Mouse (Mus musculus) kidney, adult 2 months (tissue): ENCODE results near the gene Abcg8. TPM values are rescaled to one million over a fixed set of nuclear protein-coding genes. Genes with fewer than 3 reads are reported as not detected.

ENCODE experiments used
- DNase-seq: peaks from one replicate; pipeline ENCODE4 v3.0.0; 2021
- H3K27ac ChIP-seq: fragments of 200-500 bp; 2 replicates; pipeline ENCODE4 v1.5.1; 2012; ENCODE audit warnings: low read depth, low read length, control low read depth, inconsistent platforms; ENCODE audit not compliant: insufficient read depth
- H3K27me3 ChIP-seq: fragments of 200-500 bp; replicated peaks from 2 replicates; pipeline ENCODE4 v1.6.1; 2012; ENCODE audit warnings: mild to moderate bottlenecking, moderate library complexity, low read length, inconsistent platforms; ENCODE audit not compliant: control insufficient read depth, insufficient read depth
- H3K36me3 ChIP-seq: fragments of 200-500 bp; 2 replicates; pipeline ENCODE4 v1.6.1; 2012; ENCODE audit warnings: mild to moderate bottlenecking, moderate library complexity, low read length, inconsistent platforms; ENCODE audit not compliant: control insufficient read depth, insufficient read depth
- H3K4me1 ChIP-seq: fragments of 200-500 bp; 2 replicates; pipeline ENCODE4 v1.6.1; 2011; ENCODE audit warnings: low read length; ENCODE audit not compliant: control insufficient read depth, insufficient read depth
- H3K4me3 ChIP-seq: fragments of 200-500 bp; 2 replicates; pipeline ENCODE4 v1.5.1; 2011; ENCODE audit warnings: mild to moderate bottlenecking, low read depth, low read length, control low read depth; ENCODE audit not compliant: insufficient read depth
- CTCF ChIP-seq: fragments of 200-500 bp; conservative IDR thresholded peaks from 2 replicates; pipeline ENCODE4 v1.5.1; 2011; ENCODE audit warnings: low read depth, mild to moderate bottlenecking, control low read depth, low read length, moderate library complexity, mixed read lengths; ENCODE audit not compliant: insufficient read depth, insufficient read length
- POLR2A ChIP-seq: fragments of 200-500 bp; IDR thresholded peaks from one replicate; pipeline ENCODE4 v1.6.1; 2011; ENCODE audit warnings: low read depth, low read length, control low read depth
- WGBS: fragments of 180-500 bp; shearing (Covaris S2); methylation state at CpG from one replicate; pipeline ENCODE4 v1.1.7; 2018; 5-methylcytosine and 5-hydroxymethylcytosine counted together
- polyA plus RNA-seq: library from polyadenylated mRNA; depleted of rRNA; stranded (reverse); fragments of >200 nt; gene quantifications from 2 replicates; pipeline ENCODE4 v1.2.3, GENCODE M21; 2012

Gene Abcg8
- polyA plus RNA-seq, 1 experiment, result 0.33 TPM

DNA sequence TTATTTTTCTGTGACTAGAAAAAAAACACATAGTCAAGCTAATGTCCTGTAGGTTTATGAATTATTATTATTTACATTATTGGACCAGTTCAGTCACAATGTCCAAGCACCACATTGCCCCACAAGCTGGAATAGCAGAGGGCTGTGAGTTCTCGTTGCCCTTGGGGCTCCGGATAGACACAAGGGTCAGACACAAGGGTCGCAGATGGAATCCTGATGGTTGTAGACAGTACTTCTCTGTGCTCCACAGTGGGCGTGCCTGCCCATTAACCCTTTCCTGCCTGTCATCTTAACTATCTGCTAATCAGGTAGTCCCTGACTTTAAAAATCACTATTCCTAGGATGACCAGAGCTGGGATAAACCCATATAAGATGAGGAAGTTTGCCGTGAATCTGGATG lies 17.9 kb upstream of the Abcg8 start:
- WGBS, result 53% methylated on average over 5 of the region's 5 CpGs
- no peak overlapping the region for H3K4me3 ChIP-seq
- DNase-seq, result no peak
- H3K4me1 ChIP-seq, result no peaks in the 10 kb centered on the region
- no peak overlapping the region for H3K27ac ChIP-seq
- TF ChIP-seq POLR2A (no peak), CTCF (no peak)
- H3K36me3 ChIP-seq, result no peaks in the 10 kb centered on the region
- H3K27me3 ChIP-seq, result no peaks in the 10 kb centered on the region

- no peaks in the 10 kb centered on the region for H3K36me3 ChIP-seq
- no peak overlapping the region for H3K4me3 ChIP-seq
- H3K27ac ChIP-seq, result no peak overlapping the region
- H3K27me3 ChIP-seq, result no peaks in the 10 kb centered on the region
- DNase-seq, result no peak
- TF ChIP-seq POLR2A (no peak), CTCF (no peak)
- H3K4me1 ChIP-seq, result 0 out of 2 replicates have a peak, but pooled peaks cover 2% of the 10 kb centered on the region
- WGBS, result 78% methylated on average over 8 of the region's 8 CpGs
These were observed 17.2 kb upstream of the Abcg8 start for GRCm38 (mm10) chr17:84658951-84659350.

- WGBS, result 26% methylated on average over 10 of the region's 10 CpGs
- H3K27ac ChIP-seq, result no peak overlapping the region
These were observed 11.0 kb upstream of the Abcg8 start for GRCm38 (mm10) chr17:84665053-84665452.

GRCm38 (mm10) chr17:84665691-84666090 lies 10.4 kb upstream of the Abcg8 start:
- Histone ChIP-seq H3K27ac (no peak overlapping the region), H3K36me3 (no peaks in the 10 kb centered on the region), H3K4me1 (peaks cover 10% of the 10 kb centered on the region), H3K27me3 (no peaks in the 10 kb centered on the region), H3K4me3 (no peak overlapping the region)
- TF ChIP-seq CTCF (no peak), POLR2A (no peak)
- WGBS, result 18% methylated on average over 9 of the region's 9 CpGs
- DNase-seq, result peak; percentile 53

More at GRCm38 (mm10) chr17:84665053-84665452, 11.0 kb upstream of the Abcg8 start:
- Histone ChIP-seq H3K36me3 (no peaks in the 10 kb centered on the region), H3K27me3 (no peaks in the 10 kb centered on the region), H3K4me3 (no peak overlapping the region), H3K4me1 (peaks cover 10% of the 10 kb centered on the region)
- TF ChIP-seq POLR2A (no peak), CTCF (no peak)
- peak; percentile 21 for DNase-seq

GRCm38 (mm10) chr17:84667848-84668247 lies 8.3 kb upstream of the Abcg8 start:
- no peaks in the 10 kb centered on the region for H3K27me3 ChIP-seq
- H3K36me3 ChIP-seq, result no peaks in the 10 kb centered on the region
- 85% methylated on average over 3 of the region's 3 CpGs for WGBS
- H3K4me1 ChIP-seq, result peaks cover 13% of the 10 kb centered on the region
- no peak for TF ChIP-seq POLR2A
- TF ChIP-seq CTCF, result no peak
- no peak for DNase-seq
- no peak overlapping the region for H3K27ac ChIP-seq
- no peak overlapping the region for H3K4me3 ChIP-seq

DNA sequence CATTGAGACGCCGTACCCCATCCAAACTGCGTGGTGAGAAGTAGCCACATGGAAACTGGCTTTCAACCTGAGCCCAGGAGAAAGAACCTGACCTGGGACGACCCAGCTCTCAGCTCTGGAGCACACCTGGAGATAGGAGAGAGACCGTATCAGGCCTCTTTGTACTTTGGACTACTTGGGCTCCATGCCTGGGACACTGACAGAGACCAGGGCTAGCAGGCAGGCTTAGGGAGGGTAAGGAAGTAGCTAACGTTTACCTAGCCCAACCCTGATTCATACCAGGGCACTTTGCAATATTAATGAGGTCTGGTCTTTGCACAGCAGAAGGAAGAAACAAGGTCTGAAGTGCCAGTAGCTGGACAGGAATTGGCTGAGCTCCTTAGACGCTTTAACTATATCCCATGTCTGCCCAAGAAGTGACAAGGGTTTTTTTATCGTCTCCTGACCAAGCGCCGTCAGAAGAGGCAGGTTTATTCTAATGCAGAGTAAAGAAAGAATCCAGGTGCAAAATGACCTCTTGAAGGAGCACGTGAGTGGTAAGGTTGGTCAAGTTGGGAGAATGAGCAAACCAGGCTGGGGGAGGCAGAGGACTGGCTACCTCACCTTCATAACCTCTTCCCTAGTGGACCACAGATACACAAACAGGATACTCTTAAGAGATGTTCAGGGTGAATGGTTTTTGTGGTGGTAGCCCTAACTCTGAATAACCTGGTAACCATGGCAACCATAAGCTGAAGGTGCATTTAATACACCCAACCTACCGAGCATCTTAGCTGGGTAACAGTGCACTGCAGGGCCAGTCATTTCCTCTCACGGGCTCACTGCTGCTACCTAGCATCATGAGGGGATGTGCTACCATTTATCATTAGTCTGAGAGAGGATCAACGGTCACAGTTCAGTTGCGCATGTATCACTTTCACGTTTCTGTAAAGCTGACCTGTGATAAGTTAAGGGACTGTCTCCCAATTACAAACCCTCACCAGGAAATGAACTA lies 3.4 kb upstream of the Abcg8 start:
- 40% methylated on average over 16 of the region's 16 CpGs for WGBS
- DNase-seq, result peak; percentile 89
- H3K27ac ChIP-seq, result peak overlapping the region; percentile 12; the same call in 1 of the 2 replicates
- H3K36me3 ChIP-seq, result no peaks in the 10 kb centered on the region
- no peaks in the 10 kb centered on the region for H3K27me3 ChIP-seq
- no peak for TF ChIP-seq CTCF
- no peak for TF ChIP-seq POLR2A
- H3K4me1 ChIP-seq, result peaks cover 11% of the 10 kb centered on the region; the same call in 1 of the 2 replicates
- H3K4me3 ChIP-seq, result no peak overlapping the region

GRCm38 (mm10) chr17:84674048-84674447 lies 2.1 kb upstream of the Abcg8 start:
- no peak overlapping the region for H3K27ac ChIP-seq
- no peak for DNase-seq
- TF ChIP-seq POLR2A (no peak), CTCF (no peak)
- H3K4me1 ChIP-seq, result peaks cover 11% of the 10 kb centered on the region; the same call in 1 of the 2 replicates
- no peaks in the 10 kb centered on the region for H3K27me3 ChIP-seq
- H3K36me3 ChIP-seq, result no peaks in the 10 kb centered on the region
- 61% methylated on average over 7 of the region's 7 CpGs for WGBS
- H3K4me3 ChIP-seq, result no peak overlapping the region
